Mouse (Mus musculus) naive thymus-derived CD4-positive, alpha-beta T cell, adult 2 months (primary cell): ENCODE results near the gene Pde4d.
A peak's percentile ranks its signal among the peaks of the same experiment; 100 is the strongest.

Experiments
- DNase-seq: peaks from one replicate; pipeline ENCODE4 v3.0.0-alpha.2; 2011; ENCODE audit warnings: low read depth

Pde4d gene

DNA sequence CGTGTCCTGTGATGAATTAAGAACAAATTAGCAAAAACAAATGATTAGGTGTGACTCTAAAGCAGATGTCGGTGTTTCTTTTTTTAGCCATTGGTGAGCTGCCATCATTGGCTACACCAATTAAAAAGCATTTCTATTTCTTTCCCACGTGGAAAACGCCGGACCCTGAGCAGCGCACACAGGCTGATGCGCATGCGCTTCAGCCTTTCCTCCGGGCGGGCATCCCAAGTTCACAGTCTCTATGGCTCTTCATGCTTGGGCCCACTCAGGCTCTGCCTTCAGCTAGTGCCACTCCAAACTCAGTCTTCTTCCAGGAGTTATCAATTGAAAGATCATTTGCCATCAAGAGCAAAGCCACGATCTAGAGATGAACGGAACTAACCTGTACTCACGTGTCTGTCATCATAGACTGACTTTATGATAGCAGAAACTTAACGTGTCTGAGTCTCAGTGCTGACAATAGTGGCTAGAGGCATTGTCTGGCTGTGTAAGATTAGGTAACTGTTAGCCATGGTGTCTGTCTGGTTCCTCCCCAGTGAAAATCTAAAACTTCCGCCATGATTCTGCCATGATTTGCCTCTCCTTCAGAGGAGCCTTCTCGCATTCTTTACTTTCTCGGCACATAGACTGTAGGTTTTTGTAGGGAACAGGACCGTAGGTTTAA lies 1175.8 kb downstream of the Pde4d start:
- DNase-seq: no peak

DNA sequence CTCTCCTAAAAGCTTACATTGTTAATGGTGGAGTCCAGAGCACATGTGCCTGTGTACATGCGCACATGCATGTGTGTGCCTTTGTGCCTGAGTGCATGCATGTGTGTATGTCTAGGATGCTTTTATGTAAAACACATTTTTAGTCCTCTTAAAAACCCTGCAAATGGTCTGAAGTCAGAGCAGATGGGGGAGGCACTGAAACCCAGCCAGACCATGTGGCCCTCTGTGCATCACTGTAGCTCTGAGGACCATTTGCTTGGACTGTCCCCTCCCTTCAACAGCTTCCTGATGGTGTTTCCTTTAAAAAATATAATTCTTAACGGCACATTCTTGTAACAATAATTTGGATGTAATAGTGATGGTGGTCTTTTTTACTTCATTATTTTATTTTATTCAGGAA lies 1177.5 kb downstream of the Pde4d start:
- no peak for DNase-seq

DNA sequence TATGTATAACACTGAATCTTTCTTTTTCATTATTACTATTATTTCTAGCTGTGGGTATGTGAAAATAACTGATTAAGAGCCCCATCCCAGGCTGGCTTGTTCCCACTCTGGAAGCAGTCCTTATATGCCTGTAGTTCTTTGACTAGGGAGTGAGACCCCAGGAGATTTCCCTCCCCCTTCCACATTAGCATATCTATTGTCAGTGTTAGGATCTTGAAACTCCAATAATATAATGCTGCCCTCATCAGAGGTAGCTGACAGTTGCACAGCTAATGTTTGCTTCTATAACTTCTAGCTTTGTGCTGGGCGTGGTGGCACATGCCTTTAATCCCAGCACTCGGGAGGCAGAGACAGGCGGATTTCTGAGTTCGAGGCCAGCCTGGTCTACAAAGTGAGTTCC lies 1178.9 kb downstream of the Pde4d start:
- no peak for DNase-seq

DNA sequence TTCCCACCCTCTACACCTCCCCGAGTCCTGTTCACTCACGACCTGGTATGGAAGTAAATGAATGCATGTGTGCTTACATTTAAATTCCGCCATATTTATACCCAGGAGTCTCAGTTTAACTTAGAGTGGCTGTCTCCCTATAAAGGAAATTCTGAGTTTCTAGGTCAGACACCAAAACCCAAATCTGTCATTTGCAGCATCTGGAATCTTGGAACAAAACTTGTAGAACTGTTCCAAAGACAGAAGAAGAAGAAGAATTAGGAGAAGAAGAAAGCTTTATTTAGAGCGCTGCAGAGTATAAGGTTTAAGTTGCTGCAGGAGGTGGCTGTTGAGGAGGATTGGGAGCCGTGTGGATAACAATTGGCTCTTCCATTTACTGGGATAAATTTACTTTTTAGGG lies 1179.5 kb downstream of the Pde4d start:
- DNase-seq: no peak

DNA sequence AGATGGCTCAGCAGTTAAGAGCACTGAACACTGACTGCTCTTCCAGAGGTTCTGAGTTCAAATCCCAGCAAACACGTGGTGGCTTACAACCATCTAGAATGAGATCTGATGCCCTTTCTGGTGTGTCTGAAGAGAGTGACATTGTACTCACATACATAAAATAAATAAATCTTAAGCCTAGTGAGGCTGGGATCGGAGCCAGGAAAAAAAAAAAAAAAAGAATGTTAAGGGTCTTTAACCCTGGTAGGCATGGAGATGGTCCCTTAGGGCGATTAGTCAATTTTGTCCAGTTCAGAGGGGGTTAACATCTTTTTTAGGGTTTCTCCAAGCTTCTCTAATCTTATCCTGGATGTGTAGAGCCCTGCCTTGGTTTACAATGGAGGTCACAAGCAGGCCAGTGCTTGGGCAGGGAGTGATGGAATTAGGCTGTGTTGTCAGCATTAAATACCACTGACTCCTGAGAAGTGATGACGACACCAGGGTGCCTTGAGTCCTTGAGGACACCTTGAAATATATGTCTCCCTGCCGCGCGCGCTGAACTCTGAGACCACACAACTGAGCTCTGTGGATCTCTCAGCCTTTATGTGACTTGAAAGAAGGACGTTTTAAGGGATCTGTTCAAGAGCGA lies 1181.8 kb downstream of the Pde4d start:
- no peak for DNase-seq

DNA sequence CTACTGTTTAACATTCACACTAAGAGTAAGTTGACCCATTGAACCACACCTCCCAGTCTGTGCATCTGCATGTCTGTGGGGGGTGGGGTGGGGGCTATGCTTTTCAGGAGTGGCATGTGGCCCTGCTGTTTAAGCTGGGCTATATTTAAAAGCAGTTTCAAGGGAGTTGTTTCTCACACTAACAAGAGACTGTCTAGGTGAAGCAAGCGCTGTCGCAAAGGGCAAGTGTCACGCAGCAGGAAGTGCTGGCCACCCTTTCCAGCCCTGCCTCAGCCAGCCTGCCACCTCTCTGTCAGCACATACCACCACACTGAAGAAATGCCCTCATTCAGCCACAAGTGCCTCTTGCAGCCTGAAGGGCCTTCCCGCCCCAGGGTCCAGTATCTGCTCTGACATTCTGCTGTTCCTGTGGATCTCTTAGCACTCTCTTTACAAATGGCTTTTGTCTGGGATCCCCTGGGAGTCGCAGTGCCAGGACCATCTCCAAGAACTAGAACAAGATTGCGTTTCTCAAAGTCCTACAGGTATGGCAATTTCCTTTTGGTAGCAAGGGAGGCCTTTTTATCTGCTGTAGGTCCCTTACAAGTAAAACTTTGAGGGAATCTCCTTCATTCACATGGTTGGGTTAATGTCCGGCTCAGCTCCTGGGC lies 1182.8 kb downstream of the Pde4d start:
- no peak for DNase-seq

DNA sequence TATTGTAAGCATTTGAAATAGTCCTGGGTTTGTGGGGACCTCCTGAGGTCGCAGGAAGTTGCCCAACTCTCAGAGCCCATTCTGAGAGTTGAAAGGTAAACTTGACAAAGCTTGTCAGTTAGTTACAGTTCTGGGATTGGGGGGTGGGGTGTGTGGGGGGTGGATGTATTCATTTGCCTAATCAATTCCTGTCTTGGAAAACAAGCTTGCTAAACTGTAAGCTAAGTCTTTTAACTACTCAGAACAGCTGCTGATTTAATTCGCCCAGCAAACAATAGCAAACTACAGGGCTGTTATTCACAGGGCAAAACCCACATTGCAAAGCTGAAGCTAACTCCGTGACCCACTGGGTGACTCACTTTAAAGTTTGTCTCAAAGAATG lies 1183.3 kb downstream of the Pde4d start:
- DNase-seq: no peak

DNA sequence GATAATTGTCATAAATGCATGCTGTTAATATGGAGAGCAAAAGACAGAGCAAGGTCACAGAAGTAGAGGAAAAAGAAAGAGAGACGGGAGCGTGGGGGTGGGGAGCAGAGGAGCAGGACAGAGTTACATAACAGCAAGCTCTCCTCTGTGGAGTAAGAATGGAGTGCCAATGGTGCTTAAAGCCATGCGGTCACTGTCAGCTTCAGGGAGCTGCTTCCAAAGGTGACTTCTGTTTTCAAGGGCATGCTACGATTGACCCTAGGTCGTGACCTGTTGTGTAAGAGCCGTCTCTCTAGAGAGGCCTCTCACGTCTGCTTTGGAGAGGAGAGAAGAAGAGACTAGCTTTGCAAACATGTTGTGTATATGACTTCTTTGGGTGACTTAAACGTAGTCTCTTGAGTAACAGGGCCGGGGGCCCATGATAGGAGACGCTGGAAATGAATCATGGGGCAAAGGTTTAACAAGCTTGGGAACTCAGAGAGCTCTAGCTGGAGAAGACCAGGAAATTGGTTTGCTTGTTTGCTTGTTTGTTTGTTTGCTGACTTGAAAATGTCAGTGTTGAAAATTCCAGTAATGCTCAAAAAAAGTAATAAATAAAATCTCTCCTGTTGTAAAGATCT lies 1186.3 kb downstream of the Pde4d start:
- DNase-seq: no peak

DNA sequence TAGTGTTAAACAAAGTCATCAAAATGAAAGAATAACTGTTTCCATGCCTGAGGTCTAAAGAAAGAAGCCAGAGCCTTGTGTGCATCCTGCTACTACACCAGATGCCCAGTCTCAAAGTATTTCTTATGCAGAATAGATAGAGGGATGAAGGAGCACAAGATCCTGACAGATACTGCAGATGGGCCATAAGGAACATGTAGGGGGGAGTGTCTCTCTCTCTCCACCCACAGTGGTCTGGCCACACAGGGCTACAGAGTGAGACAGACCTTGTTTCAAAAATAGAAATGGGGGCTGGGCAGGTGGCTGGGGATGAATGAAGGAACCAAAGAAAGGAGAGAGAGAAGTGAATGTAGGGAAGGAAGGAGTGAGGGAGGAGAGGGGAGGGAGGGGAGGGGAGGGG lies 1188.5 kb downstream of the Pde4d start:
- no peak for DNase-seq

DNA sequence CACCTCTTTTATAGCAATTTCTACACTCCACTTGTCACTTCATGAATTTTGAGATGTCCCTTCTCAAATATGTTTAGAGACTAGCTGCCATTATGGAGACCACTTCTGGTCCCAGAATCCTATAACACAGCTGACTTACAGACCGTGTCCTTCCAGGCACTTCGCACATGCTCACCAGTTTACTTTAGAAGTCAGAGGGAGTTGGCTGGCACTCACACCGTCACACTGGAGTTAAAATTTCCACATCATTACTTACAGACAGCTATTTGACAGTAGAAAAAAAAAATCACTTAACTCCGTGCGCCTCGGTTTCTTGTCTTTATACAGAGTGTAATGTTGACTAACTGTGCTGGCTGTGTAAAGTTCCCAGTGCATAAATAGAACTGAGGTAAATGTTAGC lies 1189.5 kb downstream of the Pde4d start:
- DNase-seq: no peak

DNA sequence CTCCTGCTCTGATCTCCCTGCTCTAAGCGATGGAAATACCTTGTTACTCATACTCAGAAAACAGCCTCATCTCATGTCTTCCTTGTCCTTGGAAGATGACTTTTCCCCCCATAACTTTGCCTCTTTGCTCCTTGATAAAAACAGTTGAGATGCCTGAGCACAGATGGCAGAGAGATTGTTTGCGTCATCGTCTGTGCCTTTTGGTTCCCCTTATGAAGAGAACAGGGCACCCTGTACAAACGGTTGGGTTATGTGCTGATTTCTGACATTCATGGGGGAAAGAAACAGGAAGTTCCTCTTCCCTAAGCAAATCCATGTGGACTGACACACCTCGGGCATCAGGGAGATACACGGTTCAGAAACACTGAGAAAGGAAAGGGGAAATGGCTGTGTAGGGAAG lies 1191.8 kb downstream of the Pde4d start:
- DNase-seq: no peak

DNA sequence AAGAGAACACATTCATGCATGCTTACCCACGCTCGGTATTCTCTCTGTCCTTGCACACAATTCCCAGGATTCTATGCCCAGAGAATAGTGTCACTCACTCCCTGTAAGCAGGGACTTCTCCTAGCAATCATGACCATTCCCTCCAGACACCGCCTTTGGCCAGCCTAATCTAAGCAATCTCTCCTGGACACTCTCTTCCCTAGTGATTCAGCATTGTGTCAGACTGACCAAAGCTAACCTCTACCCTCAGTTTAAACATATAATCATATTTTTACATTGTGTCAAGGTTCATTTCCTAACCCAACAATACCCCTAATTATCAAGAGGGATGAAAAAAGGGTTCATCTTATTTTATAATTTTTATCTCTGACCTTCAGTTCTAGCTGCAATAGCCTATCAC lies 1193.7 kb downstream of the Pde4d start:
- DNase-seq: no peak

DNA sequence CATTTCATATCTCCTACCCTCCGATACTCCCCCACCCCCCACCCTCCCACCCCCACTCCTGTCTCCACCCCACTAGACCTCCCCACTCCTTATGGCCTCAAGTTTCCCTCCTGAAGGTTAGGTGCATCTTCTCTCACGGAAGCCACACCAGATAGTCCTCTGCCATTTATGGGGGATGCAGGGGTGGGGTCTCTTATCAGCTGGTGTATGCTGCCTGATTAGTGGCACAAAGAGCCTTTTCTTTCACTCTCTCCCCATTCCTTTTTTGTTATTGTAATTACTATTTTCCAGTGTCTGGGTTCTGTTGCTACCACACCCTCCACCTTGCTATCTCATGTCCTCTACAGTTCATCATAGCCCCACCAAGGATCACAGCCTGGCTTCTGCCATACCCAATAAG lies 1194.3 kb downstream of the Pde4d start:
- no peak for DNase-seq

DNA sequence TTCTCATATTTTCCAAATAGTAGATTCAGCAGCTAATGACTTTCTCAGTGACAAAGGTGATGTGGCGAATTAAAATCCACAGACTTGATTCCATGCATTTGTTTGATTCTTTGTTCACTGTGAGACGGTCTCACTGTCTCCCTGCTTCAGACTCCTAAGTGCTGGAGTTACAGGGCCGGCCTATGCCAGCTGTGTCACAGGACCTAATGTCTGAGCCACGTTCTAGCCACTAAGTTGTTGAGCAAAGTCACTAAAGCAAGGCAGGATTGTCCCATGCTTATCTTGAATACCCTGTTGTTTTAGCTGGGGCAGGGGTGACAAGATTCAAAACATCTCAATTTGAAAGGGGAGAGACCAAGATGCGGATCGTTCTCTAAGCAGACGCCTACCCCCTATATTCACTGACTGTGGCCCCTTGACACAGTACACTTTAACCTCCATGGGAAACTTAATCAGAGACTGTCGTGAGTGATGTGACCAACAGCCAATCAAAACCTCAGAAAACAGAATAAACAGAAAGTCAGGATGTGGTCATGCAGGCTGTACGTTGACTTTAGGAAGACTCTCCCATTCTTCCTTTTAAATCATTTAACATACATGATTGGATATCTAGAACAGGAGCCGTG lies 1195.6 kb downstream of the Pde4d start:
- peak; percentile 18 for DNase-seq

DNA sequence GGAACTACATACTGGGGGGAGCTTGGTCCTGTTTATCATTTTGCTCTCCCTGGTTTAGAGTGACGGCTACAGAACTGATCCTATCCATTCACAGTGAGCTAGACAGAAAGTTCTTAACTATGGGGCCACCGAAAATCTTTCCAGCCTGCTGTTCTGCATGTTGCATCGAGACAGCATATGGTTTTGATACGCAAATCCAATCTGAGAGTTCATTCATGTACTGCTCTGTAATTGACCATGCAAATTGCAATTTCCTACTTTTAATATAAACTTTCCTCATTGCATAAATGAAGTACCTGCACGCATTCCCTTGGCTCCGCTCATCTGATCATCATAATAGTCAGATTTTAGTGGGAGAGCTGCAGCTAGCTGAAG lies 1196.1 kb downstream of the Pde4d start:
- no peak for DNase-seq

DNA sequence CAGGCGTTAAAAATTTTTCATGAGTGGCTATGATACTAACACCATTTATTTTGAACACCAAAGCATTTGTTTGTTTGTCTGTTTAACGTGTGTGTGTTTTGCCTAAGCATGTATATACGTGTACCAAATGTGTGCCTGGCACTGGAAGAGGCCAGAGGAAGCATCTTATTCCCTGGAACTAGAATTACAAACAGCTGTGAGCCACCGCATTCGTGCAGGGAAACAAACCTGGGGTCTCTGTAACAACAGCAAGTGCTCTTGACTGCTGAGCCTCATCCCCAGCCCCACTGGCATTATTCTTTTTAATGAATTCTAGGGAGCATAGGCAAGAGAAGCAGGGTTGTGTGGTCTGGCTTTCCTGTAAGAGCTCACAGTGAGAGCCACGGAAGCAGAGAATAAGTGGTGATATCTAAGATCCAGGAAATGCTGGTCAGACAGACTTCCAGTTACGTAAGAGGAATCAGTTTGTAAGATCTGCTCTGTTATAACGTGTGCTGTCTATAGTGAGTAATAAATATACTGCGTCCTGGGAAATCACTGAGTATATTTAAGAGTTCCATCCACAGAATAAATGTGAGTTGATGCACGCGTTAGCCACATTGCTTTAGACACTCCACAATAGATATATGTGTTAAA lies 1197.0 kb downstream of the Pde4d start:
- DNase-seq: peak; percentile 2

DNA sequence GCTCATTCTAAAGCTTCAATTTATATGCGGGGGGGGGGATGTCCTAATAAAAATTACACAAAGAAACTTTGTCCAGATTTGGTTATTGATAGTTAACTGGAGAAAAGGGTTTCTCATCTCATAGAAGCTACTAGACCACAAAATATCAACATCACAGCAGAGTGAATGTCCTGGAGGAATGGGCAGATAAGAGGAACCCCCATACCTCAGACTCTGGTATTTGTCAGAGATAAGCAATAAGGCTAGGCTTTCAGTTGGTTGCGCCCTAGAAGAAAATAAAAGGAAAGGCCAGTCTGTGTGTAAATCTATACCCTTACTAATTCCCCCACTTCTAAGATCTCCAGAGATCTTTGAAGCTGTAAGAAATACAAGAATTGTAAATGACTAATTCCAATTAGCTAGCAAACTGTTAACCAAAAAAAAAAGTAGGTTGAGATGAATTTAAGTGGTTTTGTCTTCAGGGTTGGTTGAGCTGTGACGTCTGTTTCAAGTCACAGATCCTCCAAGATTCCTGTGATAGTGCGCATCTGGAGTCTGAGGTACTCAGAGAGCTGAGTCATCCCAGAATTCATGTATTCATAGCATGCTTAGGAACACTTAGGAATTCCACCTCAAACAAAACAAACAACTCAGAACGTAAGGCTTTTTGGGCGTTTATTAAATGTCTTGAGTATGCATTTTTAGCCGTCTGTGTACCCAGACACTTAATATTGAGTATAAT lies 1197.9 kb downstream of the Pde4d start:
- DNase-seq: no peak

DNA sequence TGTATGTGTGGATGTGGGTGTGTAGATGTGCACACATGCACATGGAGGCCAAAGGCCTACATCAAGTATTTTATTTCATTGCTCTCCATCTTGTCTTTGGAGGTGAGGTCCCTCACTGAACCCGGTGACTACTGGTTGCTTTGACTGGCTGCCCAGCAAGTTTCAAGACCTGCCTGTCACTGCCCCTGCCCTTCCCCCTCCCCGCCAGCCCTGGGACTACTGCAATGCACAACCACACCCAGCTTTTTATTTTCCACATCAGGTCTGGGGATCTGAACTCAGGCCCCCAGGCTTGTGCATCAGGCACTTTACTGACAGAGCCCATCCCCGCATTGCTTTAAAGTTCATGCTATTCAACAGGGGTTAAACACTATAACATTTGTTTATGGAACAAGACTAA lies 1198.6 kb downstream of the Pde4d start:
- no peak for DNase-seq

DNA sequence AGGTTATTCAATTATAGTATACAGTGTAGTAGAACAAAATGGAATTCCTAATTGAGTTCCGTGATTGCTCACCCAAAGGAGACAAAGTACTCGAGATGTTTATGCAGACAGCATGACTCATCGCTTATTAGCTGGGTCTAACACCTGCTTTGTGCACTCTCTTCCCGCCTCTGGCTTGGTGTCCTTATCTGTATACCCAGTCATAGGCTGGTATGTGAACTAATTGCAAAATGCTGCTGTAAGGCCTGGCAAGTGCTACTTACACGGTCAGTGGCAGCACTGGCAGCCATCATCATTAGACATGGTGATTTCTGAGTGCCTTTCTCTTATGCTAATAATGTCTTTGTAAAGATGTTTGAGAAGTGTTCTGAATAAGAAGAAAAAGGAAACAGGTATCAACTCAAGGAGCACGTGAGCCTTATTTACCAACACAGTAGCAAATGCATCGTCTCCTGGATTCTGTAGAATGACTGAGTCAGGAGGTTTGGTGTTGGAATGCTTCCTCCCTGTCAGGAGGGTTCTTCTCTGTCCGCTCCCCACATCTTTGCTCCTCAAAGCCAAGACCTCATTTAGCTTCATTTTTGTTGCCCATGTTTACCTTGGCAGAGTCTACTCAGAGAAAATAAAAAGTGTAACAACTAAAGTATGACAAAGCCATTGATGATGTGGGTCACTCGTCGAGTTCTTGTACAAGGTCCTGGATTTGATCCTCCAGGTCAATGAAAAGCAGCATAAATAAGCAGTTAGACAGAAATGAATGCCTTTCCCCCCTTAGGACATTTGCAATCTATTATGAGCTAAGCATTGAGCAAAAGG lies 1202.2 kb downstream of the Pde4d start:
- no peak for DNase-seq

DNA sequence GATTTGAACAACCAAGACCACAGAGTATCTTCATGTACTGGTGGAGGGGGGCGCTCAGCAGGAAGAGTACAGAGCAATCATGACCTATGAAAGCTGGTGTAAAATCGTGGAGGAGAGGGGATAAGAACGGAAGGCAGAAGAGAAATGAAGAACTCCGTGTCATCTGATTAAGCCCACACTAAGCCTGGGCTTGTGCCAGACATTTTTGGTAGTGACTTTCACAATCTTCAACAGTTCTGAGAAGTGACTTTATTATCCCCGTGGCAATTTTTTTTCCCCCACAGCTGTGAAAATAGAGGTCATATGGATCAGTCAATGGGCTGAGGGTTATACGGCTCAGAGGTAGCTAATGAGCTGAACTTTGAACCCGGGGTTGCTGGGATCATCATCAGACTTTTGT lies 1202.9 kb downstream of the Pde4d start:
- DNase-seq: no peak

DNA sequence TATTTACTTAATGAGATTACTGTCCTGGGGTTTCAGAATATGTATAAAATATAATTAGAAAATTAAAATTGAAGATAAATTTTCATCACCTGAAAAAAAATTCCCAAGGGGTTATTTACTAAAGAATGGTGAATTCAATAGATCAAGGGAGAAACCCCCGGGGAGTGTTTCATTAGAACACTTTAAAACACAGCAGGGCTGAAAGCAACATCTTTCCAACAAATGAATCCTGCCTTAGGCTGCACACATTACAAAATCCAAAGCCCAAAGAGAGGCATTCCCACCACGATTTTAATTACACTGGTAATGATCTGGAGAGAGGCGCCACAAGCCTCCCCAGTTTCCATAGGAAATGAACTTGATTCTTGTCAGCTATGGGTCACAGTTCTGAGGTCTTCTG lies 1205.6 kb downstream of the Pde4d start:
- DNase-seq: no peak
